Mouse (Mus musculus) cerebellum, adult 18-20 months (tissue): Measurements from ENCODE around the gene Pbrm1.
A peak's percentile ranks its signal among the peaks of the same experiment; 100 is the strongest.

Experiments
- DNase-seq, 2 experiments: peaks; one replicate each; pipeline ENCODE4 v3.0.0; 2021

Gene Pbrm1

DNA sequence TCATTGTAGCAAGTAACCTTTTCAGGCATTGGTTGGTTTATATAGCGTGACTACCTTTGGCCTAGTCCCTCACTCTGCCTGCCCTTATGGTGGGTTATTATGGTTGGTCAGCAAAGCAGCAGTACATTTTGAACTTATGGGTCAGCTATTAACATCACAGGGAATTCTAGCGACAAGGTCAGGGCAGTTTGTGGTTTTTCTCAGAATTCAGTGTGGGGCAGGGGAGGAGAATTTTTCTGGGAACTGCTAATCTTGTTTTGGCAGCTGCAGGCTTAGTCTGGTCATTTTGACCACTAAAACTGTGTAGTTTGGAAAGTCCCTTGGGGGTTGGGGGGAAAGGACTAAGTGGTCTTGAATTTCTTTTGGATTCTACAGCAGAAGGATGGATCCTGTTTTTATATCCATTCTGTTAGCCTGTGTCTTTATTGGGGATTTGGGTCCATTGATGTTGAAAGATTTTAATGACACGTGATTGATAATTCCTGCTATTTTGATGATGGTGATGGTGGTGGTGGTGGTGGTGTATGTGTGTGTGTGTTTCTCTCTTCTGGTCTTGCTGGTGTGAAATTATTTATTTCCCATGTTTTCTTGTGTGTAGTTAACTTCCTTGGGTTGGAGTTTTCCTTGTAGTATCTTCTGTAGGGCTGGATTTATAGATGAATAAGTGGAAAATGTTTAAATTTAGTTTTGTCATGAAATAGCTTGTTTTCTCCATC, 60.5 kb downstream of the Pbrm1 start:
- no peak for DNase-seq

DNA sequence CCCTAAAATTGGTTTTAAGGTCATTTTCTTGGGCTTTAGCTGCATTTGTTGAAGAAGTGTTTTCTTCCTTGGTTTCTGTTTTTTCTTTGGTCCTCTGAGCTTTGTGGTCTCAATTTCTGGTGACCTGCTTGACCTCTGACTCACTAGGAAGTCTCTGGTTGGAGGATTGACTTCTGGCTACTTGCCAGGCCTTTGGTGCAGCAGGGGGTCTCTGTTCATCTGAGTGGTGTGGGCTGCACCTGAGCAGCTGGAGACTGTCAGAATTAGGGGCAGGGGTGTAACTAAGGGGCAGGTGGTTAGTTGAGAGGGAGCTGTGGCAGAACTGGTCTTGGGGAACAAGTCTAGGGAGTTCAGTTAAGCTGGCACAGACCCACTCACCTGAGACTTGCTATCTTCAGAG, 62.2 kb downstream of the Pbrm1 start:
- DNase-seq, result peak in 1 of 2 experiments; percentile 4

DNA sequence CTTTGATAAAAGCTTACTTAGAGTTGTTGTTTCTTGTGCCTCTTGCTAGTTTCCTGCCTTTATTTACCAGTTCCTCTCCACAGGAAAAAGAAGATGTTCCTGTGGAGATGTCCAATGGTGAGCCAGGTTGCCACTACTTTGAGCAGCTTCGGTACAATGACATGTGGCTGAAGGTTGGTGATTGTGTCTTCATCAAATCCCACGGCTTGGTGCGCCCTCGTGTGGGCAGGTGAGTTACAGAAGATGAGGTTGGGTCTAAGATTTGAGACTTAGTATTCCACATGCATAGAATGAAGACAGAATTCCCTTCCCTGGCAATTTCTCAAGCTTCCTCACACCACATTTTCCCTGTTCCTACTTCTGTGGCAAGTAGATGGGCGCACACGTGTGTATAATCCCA, 68.5 kb downstream of the Pbrm1 start:
- peak in 1 of 2 experiments; percentile 4 for DNase-seq

DNA sequence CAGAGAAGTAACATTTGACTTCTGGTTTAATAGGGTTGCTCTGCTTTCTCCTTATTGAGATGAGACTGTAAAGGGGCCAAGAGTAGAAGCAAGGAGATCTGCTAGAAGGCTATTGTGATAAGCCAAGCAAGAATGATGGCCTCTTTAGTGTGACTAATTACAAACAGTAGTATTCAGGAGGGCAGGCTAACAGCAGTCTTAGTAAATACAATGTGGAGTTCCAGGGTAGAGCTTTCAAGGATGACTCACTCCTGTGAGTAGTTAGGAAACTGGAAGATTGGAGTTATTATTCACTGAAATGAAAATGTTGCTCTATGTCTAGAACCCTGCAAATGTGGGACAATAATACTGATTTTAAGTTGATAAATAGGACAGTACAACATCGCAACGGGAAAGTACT, 69.6 kb downstream of the Pbrm1 start:
- DNase-seq, result no peak

DNA sequence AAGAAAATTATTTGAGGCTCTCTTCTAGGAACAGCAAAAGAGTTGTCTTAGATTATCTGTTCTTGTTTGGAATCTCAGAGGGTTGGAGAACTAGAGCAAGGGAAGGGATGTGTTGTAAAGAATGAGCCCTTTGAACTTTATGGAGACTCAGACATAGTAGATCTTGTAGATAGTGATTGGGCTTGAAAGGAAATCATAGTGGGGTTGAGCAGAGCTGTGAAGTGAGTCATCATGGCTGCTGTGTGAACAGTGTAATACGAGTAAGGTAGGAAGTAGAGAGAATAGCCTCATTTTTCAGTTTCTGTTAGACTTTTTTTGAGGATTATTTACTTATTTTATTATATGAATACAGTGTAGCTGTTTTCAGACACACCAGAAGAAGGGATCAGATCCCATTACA, 71.0 kb downstream of the Pbrm1 start:
- DNase-seq, result no peak

DNA sequence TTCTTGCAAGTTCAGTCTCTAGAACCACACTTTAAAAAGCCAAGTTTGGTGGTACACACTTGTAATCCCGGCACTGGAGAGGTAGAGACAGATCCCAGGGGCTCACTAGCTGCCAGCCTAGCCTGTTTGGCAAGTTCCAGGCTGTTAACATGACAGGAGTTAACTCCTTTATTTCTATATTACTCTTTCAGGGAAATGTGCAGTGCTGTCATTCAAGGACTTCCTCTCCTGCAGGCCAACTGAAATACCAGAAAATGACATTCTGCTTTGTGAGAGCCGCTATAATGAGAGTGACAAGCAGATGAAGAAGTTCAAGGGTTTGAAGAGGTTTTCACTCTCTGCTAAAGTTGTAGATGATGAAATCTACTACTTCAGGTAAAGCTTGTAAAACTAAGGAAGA, 86.2 kb downstream of the Pbrm1 start:
- DNase-seq, result no peak

DNA sequence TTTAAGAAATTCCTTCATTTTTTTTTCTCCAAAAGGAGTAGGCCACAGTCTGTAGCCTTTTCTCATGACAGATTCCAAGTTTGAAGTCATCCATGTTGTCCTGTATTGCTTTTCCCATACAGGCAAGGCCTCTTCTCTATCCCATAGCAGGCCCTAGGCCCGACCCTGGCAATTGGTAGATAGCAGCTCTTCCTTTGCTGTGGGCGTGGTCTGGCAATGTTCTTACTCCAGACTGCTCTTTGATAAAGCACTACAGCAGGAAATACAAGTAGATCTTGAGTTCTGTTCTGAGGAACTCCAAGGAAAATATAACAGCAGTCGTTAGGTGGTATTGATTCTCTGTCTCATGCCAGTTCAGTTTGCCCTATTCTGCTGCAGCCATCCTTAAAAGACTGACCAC, 91.7 kb downstream of the Pbrm1 start:
- no peak for DNase-seq

DNA sequence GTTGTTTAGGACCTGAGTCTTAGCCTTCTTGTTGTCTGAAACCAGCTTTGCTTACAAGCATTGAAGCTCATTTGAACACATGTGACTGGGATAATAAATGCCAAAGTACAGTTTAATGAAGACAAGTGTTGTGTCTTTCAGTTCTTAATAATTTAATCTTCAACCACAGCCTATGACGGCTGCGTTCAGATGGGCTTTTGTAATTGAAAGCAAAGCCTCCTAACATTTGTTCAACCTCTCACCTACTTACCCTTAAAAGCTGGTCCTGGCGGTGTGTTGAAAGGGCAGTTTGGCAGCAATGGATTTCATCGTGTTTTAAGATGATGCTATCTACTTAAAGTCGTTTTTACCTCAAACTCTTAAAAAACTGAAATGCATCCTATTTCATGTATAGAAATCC, 93.2 kb downstream of the Pbrm1 start:
- DNase-seq, result no peak

DNA sequence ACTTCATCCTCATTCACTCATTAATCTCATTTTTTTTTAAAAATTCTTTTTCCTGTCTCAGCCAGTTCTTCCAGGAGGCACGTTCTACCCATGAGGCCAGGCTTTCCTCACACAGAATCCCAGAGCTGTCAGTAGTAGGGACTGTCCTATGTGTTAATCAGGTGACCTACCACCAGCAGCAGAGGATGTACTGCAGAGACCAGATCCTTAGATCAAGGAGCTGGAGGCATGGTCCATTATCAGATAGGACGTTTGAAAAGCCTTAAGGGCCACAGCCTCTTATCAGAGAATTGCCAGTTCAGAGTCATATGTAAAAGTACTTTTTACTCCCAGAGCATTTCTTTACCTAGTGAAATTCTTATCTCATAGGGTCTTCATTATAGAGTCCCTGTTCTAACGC, 95.1 kb downstream of the Pbrm1 start:
- no peak for DNase-seq

DNA sequence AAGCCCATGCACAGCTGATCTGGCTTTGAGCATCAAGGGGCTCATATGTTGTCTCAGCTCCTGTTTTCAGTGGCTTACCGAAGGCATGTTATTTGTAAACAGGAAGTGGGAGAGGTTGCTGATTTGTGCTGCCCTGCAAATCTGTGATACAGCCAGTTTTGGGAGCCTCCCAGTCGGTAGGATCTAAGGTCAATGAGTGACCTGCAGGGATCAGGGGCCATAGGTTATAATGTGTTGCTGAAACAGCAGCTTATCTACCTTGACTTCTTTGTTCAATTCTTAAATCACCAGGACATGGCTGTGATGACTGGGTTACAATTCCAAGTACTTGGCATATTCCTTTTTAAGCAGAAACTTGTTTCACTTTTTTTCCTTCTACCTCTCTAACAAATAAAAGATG, 96.6 kb downstream of the Pbrm1 start:
- no peak for DNase-seq

DNA sequence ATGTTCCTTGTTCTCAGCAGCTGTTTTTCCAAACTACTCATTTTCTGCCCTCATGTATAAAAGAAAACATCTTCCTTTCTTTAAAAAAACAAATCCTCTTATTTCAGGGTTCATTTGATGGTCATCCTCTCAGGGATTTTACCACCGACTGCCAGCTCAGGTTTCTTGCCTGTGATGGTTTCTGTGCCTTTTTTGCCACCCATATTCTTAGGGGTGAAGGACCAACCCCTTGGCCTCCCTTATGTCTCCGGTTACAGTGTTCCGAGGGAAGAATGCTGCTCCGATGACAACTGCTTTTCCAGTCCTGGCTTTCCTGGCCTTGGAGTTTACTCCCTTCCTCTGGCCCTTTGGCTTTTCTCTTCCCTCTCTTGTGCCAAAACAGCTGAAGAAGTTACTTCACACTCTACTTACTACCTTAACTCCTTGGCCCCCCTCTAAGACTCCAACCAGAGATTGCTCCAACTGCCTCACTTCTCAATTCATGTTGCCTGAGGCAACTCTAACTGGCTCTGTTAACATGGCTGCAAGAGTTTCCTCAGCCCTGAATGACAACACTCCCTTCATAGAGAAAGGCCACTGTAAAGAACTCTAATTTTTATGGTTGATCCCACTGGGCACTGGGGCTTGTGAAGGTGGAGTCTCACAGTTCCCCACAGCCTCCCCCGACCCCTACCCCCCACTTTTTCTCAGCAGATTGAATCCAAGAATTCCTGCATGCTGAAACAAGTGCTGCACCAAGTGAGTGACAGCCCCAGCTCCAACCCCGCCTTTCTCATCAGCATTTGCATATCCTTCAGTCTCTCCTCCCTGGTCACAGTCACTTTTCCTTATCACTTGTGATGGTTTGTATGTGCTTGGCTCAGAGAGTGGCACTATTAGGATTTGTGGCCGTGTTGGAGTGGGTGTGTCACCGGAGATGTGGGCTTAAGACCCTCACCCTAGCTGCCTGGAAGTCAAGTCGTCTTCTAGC, 106.5 kb downstream of the Pbrm1 start:
- DNase-seq, result no peak

DNA sequence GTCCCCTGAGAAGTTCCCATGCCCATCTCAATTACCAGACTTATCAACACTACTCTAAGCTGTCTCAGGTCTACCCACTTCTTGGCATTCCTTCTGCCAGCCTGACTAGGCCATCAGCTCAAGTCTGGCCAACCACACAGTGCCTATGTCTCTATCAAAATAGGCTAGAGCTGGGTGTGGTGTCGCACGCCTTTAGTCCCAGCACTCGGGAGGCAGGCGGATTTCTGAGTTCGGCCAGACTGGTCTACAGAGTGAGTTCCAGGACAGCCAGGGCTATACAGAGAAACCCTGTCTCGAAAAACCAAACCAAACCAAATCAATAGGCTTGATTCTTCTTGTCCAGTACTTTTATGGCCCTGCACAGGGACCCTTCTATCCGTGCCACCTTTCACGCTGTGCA, 107.9 kb downstream of the Pbrm1 start:
- no peak for DNase-seq

DNA sequence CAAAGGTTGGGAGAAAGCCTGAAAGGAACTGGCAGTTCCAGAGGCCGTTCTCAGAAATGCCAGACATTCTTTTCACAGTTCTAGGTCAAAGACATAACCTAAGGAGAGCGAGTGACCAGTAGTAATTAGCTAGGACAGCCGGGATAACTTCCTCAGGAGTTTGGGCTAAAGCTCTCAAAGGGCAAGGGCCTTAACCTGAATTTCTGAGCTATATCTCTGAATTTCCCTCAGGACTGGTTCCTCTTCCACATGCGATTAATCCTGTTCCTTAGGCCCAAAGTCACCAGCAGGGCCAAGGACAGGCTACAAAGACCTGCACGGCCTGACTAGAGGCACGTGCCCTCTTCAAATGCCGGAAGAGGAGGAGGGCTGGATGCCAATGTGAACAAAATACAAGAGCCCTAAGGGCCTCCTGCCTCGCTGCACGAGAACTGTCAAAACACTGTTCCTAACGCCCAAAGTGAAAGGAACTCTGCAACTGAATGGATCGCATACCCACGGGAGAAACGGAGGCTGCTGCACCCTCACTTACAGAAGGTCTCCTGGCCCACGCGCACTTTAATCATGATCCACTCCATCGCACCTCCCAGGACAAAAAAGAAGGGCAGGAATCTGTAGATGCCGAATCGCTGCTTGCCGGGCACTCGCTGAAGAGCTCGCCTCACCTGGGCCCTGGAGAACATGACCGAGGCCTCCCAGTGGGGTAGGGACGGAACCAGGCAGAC, 109.3 kb downstream of the Pbrm1 start:
- peak in 1 of 2 experiments; percentile 32 for DNase-seq

DNA sequence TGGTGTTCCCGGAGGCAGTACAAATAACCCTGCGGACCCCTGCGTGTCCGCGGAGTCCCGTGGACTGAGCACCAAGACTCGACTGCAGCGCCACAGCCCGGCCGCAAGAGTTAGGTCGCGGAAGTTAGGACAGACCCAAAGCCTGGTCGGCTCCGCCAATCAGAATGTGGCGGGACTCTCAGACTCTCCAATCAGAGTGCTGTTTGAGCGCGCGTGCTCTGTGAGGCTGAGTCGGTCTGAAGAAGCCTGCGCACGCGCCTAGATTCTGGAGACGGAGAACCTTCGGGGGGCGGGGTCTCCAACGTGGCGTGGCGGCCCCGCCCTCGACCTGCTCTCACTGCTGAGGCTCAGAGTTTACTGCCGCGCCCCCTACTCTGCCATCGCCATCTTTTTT, 109.9 kb downstream of the Pbrm1 start, which contains the start of gene Smim4:
Gene Smim4 (minus strand): TSS at position 131 of the 394 bp plus-strand sequence.
- DNase-seq, result peak; percentile 95 to 98

DNA sequence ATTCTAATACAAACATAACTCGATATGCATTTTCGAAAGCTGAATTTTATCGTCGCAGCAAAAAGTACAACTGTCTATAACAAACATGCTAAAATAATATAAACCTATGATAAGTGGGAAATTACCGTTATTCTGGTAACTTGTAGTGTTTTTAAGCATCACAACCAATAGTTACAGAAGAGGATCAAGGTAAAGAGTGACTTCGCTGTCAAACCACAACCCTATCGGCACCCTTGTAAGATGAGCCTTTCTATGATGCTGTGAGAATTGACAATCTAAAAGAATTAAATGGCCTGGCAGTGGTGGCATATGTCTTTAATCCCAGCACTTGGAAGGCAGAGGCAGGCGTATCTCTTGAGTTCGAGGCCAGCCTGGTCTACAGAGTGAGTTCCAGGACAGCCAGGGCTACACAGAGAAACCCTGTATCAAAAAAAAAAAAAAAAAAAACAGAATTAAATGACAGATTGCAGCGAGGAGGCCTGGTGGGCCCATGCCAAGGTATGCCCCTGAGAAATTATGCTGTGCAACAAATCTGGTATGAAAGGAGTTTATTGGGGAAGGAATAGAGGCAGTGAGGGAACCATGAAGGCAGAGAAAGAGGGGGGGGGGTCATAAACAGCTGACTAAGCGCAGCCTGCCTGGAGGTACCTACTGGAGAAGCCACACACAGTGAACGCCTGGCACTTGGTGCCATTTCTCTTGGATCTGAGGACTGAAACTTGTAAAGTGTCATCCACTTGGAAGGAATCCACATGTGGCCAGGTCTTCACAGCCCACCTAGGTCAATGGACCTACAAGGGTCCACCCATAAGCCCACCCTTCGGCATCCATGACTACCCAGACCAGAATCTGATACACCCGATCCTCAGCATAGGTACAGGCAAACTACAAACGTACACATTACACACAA, 110.6 kb downstream of the Pbrm1 start:
- no peak for DNase-seq

DNA sequence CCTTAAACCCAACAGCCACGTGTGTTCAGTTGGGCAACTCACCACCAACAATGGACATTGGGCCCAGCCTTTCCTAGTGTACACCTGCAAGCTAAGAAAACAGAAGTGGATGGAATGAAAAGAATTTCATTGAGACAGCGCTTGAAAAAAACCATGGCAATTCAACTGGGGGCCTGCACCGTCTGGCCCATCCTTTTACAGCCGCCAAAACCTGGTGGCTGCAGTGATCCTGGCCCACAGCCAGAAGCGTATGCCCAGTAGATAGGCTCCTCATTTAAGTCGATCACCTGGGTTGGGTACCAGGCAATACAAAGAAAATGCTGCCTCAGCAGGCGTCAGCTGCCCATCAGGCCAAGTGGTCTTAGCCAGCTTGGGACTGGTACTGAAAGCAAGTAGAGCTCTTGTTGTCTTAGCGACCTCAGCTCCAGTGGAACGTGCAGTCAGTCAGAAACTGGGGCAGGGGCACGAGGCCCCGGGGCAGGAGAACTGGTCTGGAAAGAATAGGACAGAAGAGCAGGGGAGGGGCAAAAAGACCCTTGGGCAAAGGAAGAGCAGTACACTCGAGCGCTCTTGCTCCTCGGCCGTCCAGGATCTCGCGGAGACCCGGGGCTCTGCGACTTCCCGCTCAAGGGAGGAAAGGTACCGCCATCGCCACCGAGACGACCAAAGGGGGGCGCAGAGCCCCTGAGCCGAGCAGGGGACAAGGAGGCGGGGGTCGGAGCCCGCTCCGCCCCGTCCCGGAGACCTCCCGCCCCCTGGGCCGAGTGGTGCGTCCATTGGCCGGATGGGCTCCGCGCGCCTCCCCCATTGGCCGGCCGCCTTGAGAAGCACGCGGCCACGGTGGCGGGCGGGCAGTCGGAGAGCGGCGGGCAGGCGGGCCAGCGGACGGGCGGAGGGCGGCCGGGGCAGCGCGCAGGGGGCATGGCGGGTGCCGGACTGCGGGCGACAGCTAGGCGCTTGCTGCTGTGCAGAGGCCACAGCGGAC, 111.6 kb downstream of the Pbrm1 start, which contains the start of gene Nt5dc2:
Gene Nt5dc2 (plus strand): TSS at position 818 of the 985 bp plus-strand sequence.
- DNase-seq, result peak; percentile 60 to 65

DNA sequence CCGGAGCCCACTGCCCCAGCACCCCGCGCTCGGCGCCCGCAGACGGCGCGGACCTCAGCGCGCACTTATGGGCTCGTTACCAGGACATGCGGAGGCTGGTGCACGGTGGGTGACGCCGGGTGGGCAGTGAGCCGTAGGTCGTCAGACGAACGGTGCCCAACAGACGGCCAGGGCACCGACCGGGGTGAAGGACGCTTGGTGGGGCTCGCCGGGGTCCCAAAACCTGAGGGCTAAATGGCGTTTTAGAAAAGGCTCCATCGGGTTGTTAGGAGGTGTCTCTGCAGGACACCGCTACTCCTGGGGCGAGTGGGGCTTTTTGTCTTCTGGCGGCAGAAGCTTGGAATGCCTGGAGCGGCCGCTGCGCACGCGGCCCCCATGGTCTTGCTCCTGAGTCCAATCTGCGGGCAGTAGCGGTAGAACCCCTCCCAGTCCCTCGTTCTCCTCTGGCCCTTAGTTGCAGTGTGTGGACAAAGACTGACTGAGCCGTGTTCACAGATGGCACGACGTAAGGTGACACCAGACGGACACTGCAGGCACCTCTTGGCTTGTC, 112.4 kb downstream of the Pbrm1 start:
- no peak for DNase-seq

DNA sequence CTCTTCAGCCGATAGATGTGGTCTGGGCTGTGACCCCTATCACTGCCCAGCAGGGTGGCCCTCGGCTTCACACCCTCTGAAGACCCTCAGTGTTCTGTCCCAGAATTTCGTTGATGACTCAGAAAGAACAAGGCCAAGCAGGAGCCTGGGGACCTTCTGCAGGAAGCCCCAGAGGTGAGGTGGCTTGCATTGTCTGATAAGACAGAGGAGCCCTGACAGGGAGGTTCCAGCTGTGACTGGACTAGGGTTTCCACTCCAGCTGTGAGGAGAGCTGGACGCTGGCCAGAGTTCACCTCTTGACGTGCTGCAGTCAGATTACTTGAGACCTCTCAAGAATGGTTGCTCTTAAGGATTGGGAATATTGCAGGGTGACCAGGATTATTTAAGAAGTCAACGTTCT, 113.1 kb downstream of the Pbrm1 start:
- DNase-seq, result no peak

DNA sequence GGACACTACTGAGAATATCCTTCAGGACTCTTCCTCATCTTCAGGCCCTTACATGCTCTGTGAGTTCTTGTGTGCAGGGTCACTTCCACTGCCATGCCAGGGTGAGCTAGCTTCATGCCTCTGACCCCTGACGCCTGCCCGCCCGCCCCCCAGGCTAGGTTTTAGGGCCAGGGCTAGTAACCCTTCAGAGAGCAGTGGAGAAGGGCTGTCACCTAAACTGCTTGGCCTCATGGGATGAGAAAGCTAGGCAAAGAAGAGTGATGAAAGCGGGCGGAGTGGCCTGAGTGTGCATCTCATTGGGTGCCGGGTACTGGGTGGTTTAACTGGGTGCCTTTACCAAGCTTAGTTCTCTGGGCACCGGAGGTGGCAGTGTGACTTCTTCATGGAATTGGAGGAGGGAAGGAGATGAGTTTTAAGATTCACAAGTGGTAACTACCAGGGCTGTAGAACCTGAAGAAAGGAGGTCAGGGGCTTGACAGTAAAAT, 113.6 kb downstream of the Pbrm1 start:
- DNase-seq, result no peak

DNA sequence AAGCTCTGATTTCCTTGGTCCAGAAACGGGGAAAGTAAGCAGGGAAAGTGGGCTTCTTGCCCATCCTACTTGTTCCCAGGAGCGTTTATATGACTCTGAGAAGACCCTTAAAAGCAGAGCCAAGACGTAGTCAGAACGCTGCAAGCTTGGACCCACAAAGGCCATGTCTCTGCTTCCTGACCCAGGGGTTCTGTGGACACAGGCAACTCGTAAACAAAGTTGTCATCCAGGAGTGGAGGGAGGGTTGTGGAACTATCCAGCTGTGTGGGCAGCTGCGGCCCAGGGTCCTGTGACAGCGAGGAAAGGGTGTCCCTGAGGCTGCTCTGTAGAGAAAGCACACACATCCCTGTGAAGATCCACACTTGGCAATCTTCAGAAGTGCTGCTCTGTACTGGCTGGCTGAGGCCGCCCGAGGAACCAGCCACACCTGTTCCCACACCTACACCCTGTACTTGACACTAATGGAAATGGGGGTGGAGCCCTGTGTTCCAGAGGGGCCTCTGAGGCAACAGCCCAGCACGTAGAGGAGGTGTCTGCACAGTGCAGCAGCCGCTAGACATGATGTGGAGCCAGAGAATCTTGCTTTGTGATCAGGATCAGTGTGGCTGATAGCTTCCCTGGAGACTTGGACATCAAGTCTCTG, 114.2 kb downstream of the Pbrm1 start:
- DNase-seq, result no peak
